Mouse (Mus musculus) gastrocnemius, adult 2 months (tissue): ENCODE data around the gene Pet100. TPM values are rescaled to one million over a fixed set of nuclear protein-coding genes. Genes with fewer than 3 reads are reported as not detected.
"Not testable (repeated sequence)": the region's sequence is repeated elsewhere in the genome, so short reads cannot be mapped to it uniquely, and the experiment has no call there.

ENCODE experiments used
- DNase-seq: peaks from one replicate; pipeline ENCODE4 v3.0.0; 2022
- H3K27ac ChIP-seq: fragments of 200-600 bp; 2 replicates; pipeline ENCODE4 v1.8.1; 2022; ENCODE audit warnings: mild to moderate bottlenecking
- H3K4me3 ChIP-seq: fragments of 200-600 bp; 2 replicates; pipeline ENCODE4 v1.8.1; 2022; ENCODE audit warnings: mild to moderate bottlenecking, moderate library complexity
- CTCF ChIP-seq: fragments of 200-600 bp; IDR thresholded peaks from 2 replicates; pipeline ENCODE4 v1.8.1; 2022; ENCODE audit warnings: antibody characterized with exemption, mild to moderate bottlenecking, moderate library complexity
- intact Hi-C: fragments of 180-260 bp; cut with DNase I; formaldehyde crosslinking; loops from one replicate; pipeline ENCODE4 v1.15.1; 2025
- long read RNA-seq, 2 experiments: library from polyadenylated mRNA; stranded (forward); transcript quantifications; one replicate each; pipeline ENCODE4 v2.0.0; 2021
- total RNA-seq, 2 experiments: library from RNA; stranded (reverse); gene quantifications; 2 replicates each; pipeline ENCODE4 v1.2.3; 2021

Pet100 gene
- 10 to 100 TPM; 87.7 to 92.0 TPM for total RNA-seq
- long read RNA-seq, experiment 1, transcript Pet100-201 (4 exons, 1,193 nt), result major isoform, 30 of 33 reads
- long read RNA-seq, experiment 1, partial matches to known transcripts, result 0 of 33 reads
- long read RNA-seq, experiment 1, other reads (novel, unspliced or antisense), result 2 of 33 reads
- long read RNA-seq, experiment 2, transcript Pet100-201 (4 exons, 1,193 nt), result major isoform, 25 of 29 reads
- long read RNA-seq, experiment 2, partial matches to known transcripts, result 0 of 29 reads
- long read RNA-seq, experiment 2, other reads (novel, unspliced or antisense), result 4 of 29 reads

DNA sequence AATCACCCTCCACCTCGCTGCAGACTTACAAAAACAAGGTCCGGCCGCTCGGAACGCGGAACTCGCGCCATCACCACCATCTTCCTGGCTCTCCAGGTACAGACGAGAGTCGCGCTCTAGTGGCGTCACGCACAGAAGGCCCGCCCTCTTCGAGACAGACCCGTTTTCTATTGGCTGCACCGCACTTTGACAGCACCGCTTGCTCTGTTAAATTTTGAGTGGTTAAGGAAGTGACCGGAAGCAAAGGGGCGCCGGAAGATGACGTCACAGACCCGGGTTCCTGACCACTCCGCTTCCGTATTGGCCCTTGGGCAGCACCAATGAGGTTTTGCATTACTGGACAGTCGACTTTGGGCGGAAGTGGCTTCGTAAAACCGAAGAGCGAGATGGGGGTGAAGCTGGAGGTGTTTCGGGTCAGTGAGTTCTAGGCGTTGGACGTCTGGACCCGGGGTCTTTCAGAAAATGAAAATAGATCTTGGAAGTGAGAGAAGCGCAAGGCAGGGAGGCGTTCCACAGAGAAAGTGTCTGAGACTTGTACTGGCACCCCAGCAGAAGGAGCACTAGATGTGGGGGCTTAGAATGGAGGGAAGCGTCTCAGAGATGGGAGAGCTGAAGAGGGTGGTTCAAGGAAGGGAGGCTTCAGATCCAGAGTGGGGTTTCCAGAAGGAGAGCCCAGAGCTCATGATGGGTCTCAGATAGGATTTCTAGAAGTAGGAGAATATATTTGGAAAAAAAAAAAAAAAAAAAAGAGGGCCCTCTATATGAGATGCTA, at the start of gene Pet100, which contains the start of gene Xab2:
Pet100 (plus strand) TSS at position 350 of the 772 bp plus-strand sequence.
Xab2 (minus strand) TSS at position 118 of the 772 bp plus-strand sequence.
- DNase-seq, result peak; percentile 98
- intact Hi-C loops, result loop anchor here (2.0 to 10.0 kb wide), 3 partner anchors 55 to 1053 kb away; partner anchors contain the start of genes Pnpla6 and Trappc5
- peak within 1 kb of the TSS; percentile 96 for H3K4me3 ChIP-seq
- peak within 1 kb of the TSS; percentile 83 for H3K27ac ChIP-seq
- no peak for TF ChIP-seq CTCF

GRCm38 (mm10) chr8:3574546-3574945, 46.8 kb upstream of the Pet100 start:
- TF ChIP-seq CTCF, result no peak

GRCm38 (mm10) chr8:3576211-3576960, 45.0 kb upstream of the Pet100 start:
- DNase-seq, result no peak
- Histone ChIP-seq H3K4me3 (no peak overlapping the region), H3K27ac (no peak overlapping the region)
- intact Hi-C loops, result no loop called here
- TF ChIP-seq CTCF, result no peak

More at GRCm38 (mm10) chr8:3574546-3574945, 46.8 kb upstream of the Pet100 start:
- no peak for DNase-seq
- intact Hi-C loops, result no loop called here
- Histone ChIP-seq H3K4me3 (no peak overlapping the region), H3K27ac (no peak overlapping the region)

- Histone ChIP-seq H3K4me3 (no peak overlapping the region), H3K27ac (no peak overlapping the region)
- no peak for TF ChIP-seq CTCF
- intact Hi-C loops, result no loop called here
- no peak for DNase-seq
These were observed 41.7 kb upstream of the Pet100 start for GRCm38 (mm10) chr8:3579390-3580364.

DNA sequence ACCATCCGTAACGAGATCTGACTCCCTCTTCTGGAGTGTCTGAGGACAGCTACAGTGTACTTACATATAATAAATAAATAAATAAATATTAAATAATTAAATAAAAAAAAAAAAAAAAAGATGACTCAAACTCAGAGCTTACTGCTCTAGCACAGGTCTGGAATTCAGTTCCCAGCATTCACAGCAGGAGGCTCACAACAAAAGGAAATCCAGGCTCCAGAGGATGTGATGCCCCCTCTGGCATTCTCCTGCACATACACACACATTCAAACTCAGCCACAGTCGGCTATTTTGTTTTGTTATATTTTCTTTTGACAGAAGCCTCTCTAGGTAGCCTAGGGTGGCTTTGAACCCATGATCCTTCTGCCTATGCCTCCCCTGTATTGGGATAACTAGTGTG, 39.4 kb upstream of the Pet100 start:
- intact Hi-C loops, DNase-seq: not testable (repeated sequence)

GRCm38 (mm10) chr8:3586452-3586851, 34.9 kb upstream of the Pet100 start:
- DNase-seq, result no peak
- TF ChIP-seq CTCF, result no peak
- intact Hi-C loops, result no loop called here
- H3K4me3 ChIP-seq, result no peak overlapping the region
- no peak overlapping the region for H3K27ac ChIP-seq

More for the DNA sequence above, 39.4 kb upstream of the Pet100 start:
- H3K4me3 ChIP-seq, H3K27ac ChIP-seq: not testable (repeated sequence)

GRCm38 (mm10) chr8:3586993-3587390, 34.4 kb upstream of the Pet100 start, which contains the start of gene Camsap3:
Gene Camsap3, plus strand, starts transcription at chr8:3587293.
- intact Hi-C loops, result no loop called here
- no peak for DNase-seq
- Histone ChIP-seq H3K4me3 (peak within 1 kb of the TSS; percentile 76), H3K27ac (no peak within 1 kb of the TSS)
- no peak for TF ChIP-seq CTCF

DNA sequence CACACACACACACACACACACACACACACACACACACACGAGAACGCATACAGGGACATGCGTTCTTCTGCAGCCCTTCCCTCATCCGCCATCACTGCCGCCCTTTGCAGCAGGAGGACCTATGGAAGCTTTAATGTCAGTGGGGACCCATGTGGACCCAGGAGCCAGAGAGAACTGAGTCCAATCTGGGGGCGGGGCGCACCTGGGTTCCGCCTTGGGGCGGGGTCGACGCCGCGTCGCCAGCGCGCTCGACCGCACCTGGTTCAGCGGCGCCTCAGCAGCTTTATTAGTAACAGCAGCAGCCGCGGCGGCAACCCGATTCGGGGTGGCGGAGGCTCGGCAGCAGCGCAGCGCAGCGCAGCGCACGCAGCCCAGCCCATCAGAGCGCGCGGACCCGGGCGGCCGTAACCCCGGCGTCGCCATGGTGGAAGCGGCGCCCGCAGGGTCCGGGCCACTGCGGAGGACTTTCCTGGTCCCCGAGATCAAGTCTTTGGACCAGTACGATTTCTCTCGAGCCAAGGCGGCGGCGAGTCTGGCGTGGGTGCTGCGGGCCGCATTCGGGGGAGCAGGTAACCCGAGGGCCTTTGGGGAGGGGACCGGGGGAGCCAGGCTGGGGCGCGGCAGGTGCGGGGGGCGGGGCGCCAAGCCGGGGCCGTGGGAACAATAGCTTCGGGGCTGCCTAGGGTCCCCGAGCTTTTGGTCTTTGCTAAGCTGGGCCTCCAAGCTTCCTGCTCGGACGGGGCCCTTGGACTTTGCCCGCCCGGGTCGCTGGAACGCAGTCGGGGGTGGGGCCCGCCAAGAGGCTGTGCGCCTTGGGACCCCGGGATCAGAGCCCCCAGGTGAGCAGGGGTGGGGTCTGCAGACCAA, 33.7 kb upstream of the Pet100 start:
- intact Hi-C loops, result no loop called here
- peak overlapping the region; percentile 76 for H3K4me3 ChIP-seq
- DNase-seq, result no peak
- no peak for TF ChIP-seq CTCF
- no peak overlapping the region for H3K27ac ChIP-seq

DNA sequence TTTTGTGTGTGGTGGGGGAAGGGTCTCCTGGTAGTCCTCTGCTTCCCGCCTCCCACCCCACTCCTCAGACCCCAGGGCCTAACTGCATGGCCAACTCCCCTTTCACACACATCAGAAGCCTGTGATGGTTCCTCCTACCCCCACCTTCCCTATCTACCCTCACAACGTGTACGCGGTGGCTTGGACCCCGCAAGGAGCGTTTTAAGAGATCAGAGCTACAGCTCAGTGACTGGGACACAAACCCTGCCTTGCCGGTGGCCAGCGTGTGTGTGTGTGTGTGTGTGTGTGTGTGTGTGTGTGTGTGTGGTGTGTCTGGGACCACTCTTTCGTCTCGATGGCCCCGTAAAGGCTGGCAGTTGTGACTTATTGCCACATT, 33.1 kb upstream of the Pet100 start:
- intact Hi-C loops, result no loop called here
- DNase-seq, result no peak
- no peak overlapping the region for H3K27ac ChIP-seq
- TF ChIP-seq CTCF, result no peak
- peak overlapping the region; percentile 76 for H3K4me3 ChIP-seq

DNA sequence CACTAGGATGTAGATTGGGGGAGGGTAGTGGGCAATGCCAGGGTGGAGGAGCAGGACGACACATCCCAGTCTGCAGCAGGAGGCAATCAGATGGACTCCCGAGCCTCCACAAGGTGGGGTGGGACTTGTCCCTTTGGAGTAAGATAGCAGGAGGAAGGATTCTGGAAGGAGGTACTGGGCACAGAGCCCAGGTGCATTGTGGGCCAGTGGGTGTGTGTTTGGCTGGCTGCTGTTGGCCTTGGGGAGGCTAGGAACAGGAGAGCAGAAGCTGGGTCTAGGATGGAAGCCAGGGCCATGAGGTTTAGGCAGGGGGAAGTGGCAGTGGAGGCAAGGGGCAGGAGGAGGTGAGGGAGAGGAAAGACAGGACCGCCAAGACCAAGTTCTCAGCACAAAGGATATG, 27.9 kb upstream of the Pet100 start:
- Histone ChIP-seq H3K27ac (no peak overlapping the region), H3K4me3 (no peak overlapping the region)
- intact Hi-C loops, result no loop called here
- no peak for DNase-seq
- TF ChIP-seq CTCF, result no peak

- TF ChIP-seq CTCF, result no peak
- DNase-seq, result no peak
- intact Hi-C loops, result no loop called here
- Histone ChIP-seq H3K4me3 (no peak overlapping the region), H3K27ac (no peak overlapping the region)
These were observed 26.9 kb upstream of the Pet100 start for GRCm38 (mm10) chr8:3594466-3594865.
